Mouse (Mus musculus): ENCODE results near the gene Cav2. TPM values are rescaled to one million over a fixed set of nuclear protein-coding genes. Genes with fewer than 3 reads are reported as not detected.

Gene Cav2
- polyA plus RNA-seq, 1 experiment: 3.0 TPM

- WGBS: 74% methylated on average over 1 of the region's 1 CpGs
- H3K27ac ChIP-seq (ENCODE audit: control insufficient read depth, insufficient read depth, low read depth, low read length, poor library complexity): no peak overlapping the region
- no peak for TF ChIP-seq CTCF (IDR thresholded peaks at IDR 0.05; ENCODE audit: control insufficient read depth, insufficient read depth, low read length)
- no peak for TF ChIP-seq POLR2A (IDR thresholded peaks at IDR 0.05; ENCODE audit: borderline replicate concordance, control insufficient read depth, low read depth, low read length)
These were observed 22.1 kb upstream of the Cav2 start for GRCm38 (mm10) chr6:17258911-17259310.

DNA sequence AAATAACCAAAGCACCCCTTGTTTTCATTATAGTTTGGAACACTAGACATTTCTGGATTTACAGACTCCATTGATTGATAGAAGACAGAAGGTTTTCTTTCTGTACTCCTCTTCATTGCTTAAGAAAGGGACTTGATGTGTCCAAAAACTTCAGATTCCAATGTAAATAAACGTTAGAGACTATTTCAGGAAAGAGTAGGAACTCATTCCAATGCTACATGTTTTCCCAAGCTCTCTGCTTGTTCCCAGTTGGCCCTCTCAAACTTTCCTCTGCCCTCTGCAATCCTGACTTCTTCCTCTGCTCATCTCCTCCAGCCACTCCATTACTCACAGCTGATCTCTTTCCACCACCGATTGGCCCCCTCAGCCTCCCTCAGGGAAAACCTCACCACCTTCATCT is 18.2 kb upstream of the Cav2 start:
- TF ChIP-seq POLR2A (IDR thresholded peaks at IDR 0.05; ENCODE audit: borderline replicate concordance, control insufficient read depth, low read depth, low read length): no peak
- TF ChIP-seq CTCF (IDR thresholded peaks at IDR 0.05; ENCODE audit: control insufficient read depth, insufficient read depth, low read length): no peak
- H3K27ac ChIP-seq (ENCODE audit: control insufficient read depth, insufficient read depth, low read depth, low read length, poor library complexity): no peak overlapping the region
- WGBS: 72% methylated on average over 2 of the region's 2 CpGs
- H3K4me1 ChIP-seq (ENCODE audit: control insufficient read depth, insufficient read depth, low read length): no peaks in the 10 kb centered on the region
- no peak overlapping the region for H3K4me3 ChIP-seq (replicated peaks; ENCODE audit: control insufficient read depth, low read depth, low read length)

More at GRCm38 (mm10) chr6:17258911-17259310, 22.1 kb upstream of the Cav2 start:
- Histone ChIP-seq H3K4me1 (ENCODE audit: control insufficient read depth, insufficient read depth, low read length) (no peaks in the 10 kb centered on the region), H3K4me3 (replicated peaks; ENCODE audit: control insufficient read depth, low read depth, low read length) (no peak overlapping the region)

GRCm38 (mm10) chr6:17265043-17265442 is 15.9 kb upstream of the Cav2 start:
- TF ChIP-seq CTCF (IDR thresholded peaks at IDR 0.05; ENCODE audit: control insufficient read depth, insufficient read depth, low read length) (no peak), POLR2A (IDR thresholded peaks at IDR 0.05; ENCODE audit: borderline replicate concordance, control insufficient read depth, low read depth, low read length) (no peak)
- H3K4me1 ChIP-seq (ENCODE audit: control insufficient read depth, insufficient read depth, low read length): no peaks in the 10 kb centered on the region
- WGBS: 32% methylated on average over 4 of the region's 4 CpGs

GRCm38 (mm10) chr6:17266466-17266865 is 14.5 kb upstream of the Cav2 start:
- H3K4me3 ChIP-seq (replicated peaks; ENCODE audit: control insufficient read depth, low read depth, low read length): no peak overlapping the region
- WGBS: 70% methylated on average over 3 of the region's 3 CpGs

More at GRCm38 (mm10) chr6:17265043-17265442, 15.9 kb upstream of the Cav2 start:
- Histone ChIP-seq H3K27ac (ENCODE audit: control insufficient read depth, insufficient read depth, low read depth, low read length, poor library complexity) (no peak overlapping the region), H3K4me3 (replicated peaks; ENCODE audit: control insufficient read depth, low read depth, low read length) (no peak overlapping the region)

DNA sequence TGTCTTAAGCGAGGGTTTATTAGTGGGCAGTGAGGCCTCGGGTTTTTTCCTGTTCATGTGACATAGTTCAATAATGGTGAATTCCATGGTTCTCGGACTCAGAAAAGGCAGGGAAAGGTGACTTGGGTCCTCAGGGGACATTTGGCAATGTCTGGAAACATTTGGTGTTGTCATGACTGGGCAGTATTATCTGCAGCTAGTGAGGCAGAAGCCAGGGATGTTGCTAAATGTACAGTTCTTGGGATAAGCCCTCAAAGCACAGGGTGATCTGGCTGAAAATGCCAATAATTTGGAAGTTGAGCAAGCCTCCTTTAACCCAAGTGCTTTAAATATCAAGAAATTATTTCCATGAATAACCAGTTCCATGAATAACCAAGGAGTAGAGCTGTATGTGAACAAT is 2.6 kb upstream of the Cav2 start:
- 73% methylated on average over 3 of the region's 3 CpGs for WGBS
- Histone ChIP-seq H3K27ac (ENCODE audit: control insufficient read depth, insufficient read depth, low read depth, low read length, poor library complexity) (no peak overlapping the region), H3K4me1 (ENCODE audit: control insufficient read depth, insufficient read depth, low read length) (peaks cover 3% of the 10 kb centered on the region; the same call in 1 of the 2 replicates), H3K4me3 (replicated peaks; ENCODE audit: control insufficient read depth, low read depth, low read length) (no peak overlapping the region)
- TF ChIP-seq POLR2A (IDR thresholded peaks at IDR 0.05; ENCODE audit: borderline replicate concordance, control insufficient read depth, low read depth, low read length) (no peak), CTCF (IDR thresholded peaks at IDR 0.05; ENCODE audit: control insufficient read depth, insufficient read depth, low read length) (no peak)

More at GRCm38 (mm10) chr6:17266466-17266865, 14.5 kb upstream of the Cav2 start:
- TF ChIP-seq POLR2A (IDR thresholded peaks at IDR 0.05; ENCODE audit: borderline replicate concordance, control insufficient read depth, low read depth, low read length): no peak
- no peak for TF ChIP-seq CTCF (IDR thresholded peaks at IDR 0.05; ENCODE audit: control insufficient read depth, insufficient read depth, low read length)
- Histone ChIP-seq H3K27ac (ENCODE audit: control insufficient read depth, insufficient read depth, low read depth, low read length, poor library complexity) (no peak overlapping the region), H3K4me1 (ENCODE audit: control insufficient read depth, insufficient read depth, low read length) (no peaks in the 10 kb centered on the region)

DNA sequence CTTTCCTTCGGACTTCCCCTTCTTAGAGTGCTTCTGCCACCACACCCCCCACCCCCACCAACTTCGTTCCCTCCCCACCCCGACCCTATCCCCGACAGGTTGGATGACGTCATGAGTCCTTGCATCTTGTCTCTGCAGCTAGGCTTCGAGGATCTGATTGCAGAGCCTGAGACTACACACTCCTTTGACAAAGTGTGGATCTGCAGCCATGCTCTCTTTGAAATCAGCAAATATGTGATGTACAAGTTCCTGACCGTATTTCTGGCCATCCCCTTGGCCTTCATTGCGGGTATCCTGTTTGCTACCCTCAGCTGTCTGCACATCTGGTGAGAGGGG is 740 bp downstream of the Cav2 start:
- WGBS: 6% methylated on average over 8 of the region's 8 CpGs
- H3K4me3 ChIP-seq (replicated peaks; ENCODE audit: control insufficient read depth, low read depth, low read length): no peak overlapping the region
- TF ChIP-seq POLR2A (IDR thresholded peaks at IDR 0.05; ENCODE audit: borderline replicate concordance, control insufficient read depth, low read depth, low read length) (no peak), CTCF (IDR thresholded peaks at IDR 0.05; ENCODE audit: control insufficient read depth, insufficient read depth, low read length) (no peak)
- H3K4me1 ChIP-seq (ENCODE audit: control insufficient read depth, insufficient read depth, low read length): peaks cover 4% of the 10 kb centered on the region
- no peak overlapping the region for H3K27ac ChIP-seq (ENCODE audit: control insufficient read depth, insufficient read depth, low read depth, low read length, poor library complexity)

DNA sequence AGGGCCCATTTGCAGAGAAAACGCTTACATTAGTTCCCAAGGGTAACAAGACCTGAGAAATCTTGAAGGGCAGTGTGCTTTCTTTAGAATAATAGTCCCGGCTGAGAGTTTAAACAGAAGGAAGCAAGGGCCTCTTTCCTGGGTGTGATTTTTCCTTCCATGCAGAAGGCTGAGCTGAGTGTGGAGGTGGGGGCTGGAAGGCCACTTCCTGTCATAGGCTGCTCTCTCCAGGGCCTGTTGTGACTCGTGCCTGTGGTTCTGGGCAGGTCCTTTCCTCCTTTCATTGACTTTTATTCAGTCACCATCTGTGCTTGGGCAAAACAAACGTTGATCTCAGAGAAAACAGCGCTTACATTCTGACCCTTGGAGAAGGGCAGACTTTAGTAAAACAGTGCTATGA is 1.2 kb downstream of the Cav2 start:
- H3K4me1 ChIP-seq (ENCODE audit: control insufficient read depth, insufficient read depth, low read length): peaks cover 5% of the 10 kb centered on the region
- TF ChIP-seq POLR2A (IDR thresholded peaks at IDR 0.05; ENCODE audit: borderline replicate concordance, control insufficient read depth, low read depth, low read length) (no peak), CTCF (IDR thresholded peaks at IDR 0.05; ENCODE audit: control insufficient read depth, insufficient read depth, low read length) (no peak)
- H3K4me3 ChIP-seq (replicated peaks; ENCODE audit: control insufficient read depth, low read depth, low read length): no peak overlapping the region
- 16% methylated on average over 5 of the region's 5 CpGs for WGBS
- no peak overlapping the region for H3K27ac ChIP-seq (ENCODE audit: control insufficient read depth, insufficient read depth, low read depth, low read length, poor library complexity)

DNA sequence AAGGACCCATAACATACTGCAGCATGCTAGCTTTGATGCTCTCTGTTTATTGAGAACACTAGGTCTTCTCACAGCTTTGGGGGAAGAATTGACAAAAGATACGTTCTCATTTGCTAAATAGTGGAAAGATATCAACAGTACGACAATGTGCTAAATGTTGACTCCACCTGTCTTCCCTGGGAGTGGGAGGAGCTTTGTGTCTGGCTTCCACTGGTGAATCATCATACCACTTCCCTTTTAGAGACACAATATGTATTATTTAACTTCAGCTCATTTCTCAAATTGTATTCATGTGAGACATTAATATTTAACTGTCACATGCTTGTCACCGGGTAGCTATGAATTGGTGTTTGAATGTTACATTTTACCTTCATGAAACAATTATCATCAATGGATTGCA is 2.8 kb downstream of the Cav2 start:
- Histone ChIP-seq H3K4me3 (replicated peaks; ENCODE audit: control insufficient read depth, low read depth, low read length) (no peak overlapping the region), H3K27ac (ENCODE audit: control insufficient read depth, insufficient read depth, low read depth, low read length, poor library complexity) (no peak overlapping the region), H3K4me1 (ENCODE audit: control insufficient read depth, insufficient read depth, low read length) (peaks cover 5% of the 10 kb centered on the region)
- TF ChIP-seq CTCF (IDR thresholded peaks at IDR 0.05; ENCODE audit: control insufficient read depth, insufficient read depth, low read length) (no peak), POLR2A (IDR thresholded peaks at IDR 0.05; ENCODE audit: borderline replicate concordance, control insufficient read depth, low read depth, low read length) (no peak)
- WGBS: 19% methylated on average over 3 of the region's 3 CpGs

- WGBS: 41% methylated on average over 4 of the region's 4 CpGs
These were observed 5.4 kb downstream of the Cav2 start for GRCm38 (mm10) chr6:17286381-17286780.

More at GRCm38 (mm10) chr6:17286381-17286780, 5.4 kb downstream of the Cav2 start:
- Histone ChIP-seq H3K4me1 (ENCODE audit: control insufficient read depth, insufficient read depth, low read length) (peaks cover 2% of the 10 kb centered on the region), H3K4me3 (replicated peaks; ENCODE audit: control insufficient read depth, low read depth, low read length) (no peak overlapping the region), H3K27ac (ENCODE audit: control insufficient read depth, insufficient read depth, low read depth, low read length, poor library complexity) (no peak overlapping the region)
- TF ChIP-seq POLR2A (IDR thresholded peaks at IDR 0.05; ENCODE audit: borderline replicate concordance, control insufficient read depth, low read depth, low read length) (no peak), CTCF (IDR thresholded peaks at IDR 0.05; ENCODE audit: control insufficient read depth, insufficient read depth, low read length) (no peak)

Measured in bone marrow, adult 2 months (tissue).